Mouse (Mus musculus): Measurements from ENCODE around the gene Rhobtb1.

Rhobtb1 gene

GRCm38 (mm10) chr10:69163216-69163615 lies 12.0 kb downstream of the Rhobtb1 start:
- DNase-seq (ENCODE audit: low spot score in 2 of 2), result no peak

DNA sequence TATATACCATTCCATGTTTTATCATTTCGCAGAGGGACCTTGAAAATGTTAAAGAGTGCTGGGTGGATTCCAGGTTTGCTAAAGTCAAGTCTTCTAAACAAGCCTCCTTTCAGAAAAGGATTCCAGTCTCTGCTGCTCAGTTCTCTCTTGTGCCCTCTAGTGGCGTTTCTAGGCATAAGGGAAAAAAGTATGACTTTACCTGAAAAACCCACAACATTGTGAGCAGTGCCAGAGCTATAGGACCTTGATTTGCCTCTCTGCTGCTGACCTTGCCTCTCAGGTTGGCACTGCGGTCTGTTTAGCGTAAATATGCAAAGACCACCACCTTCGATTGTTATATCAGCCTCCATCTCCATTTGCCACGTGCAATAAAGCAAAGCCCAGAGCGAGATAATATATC lies 13.9 kb downstream of the Rhobtb1 start:
- peak in 1 of 2 experiments; percentile 6 for DNase-seq (ENCODE audit: low spot score in 2 of 2)

- no peak for DNase-seq (ENCODE audit: low spot score in 2 of 2)
Observed at GRCm38 (mm10) chr10:69165847-69166246, 14.6 kb downstream of the Rhobtb1 start.

- no peak for DNase-seq (ENCODE audit: low spot score in 2 of 2)
Observed at GRCm38 (mm10) chr10:69166514-69166913, 15.3 kb downstream of the Rhobtb1 start.

DNA sequence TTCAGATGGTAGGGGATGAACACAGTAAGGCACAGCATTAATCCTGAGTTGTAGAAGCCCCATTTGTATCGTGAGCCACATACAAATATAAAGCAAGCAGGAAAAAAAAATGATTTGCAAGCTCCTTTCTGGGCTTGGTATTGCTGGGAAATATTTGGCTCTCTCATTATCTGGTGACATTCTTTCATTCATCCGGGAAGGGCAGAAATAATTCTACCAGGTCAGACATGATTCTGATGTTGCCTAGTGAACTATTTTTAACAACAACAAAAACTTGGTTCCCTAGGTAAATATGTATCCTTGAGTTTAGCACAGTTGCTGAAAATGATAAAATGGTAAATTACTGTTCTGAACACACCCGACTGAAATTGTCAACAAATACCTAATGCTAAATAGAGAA lies 21.2 kb downstream of the Rhobtb1 start:
- no peak for DNase-seq (ENCODE audit: low spot score in 2 of 2)

DNA sequence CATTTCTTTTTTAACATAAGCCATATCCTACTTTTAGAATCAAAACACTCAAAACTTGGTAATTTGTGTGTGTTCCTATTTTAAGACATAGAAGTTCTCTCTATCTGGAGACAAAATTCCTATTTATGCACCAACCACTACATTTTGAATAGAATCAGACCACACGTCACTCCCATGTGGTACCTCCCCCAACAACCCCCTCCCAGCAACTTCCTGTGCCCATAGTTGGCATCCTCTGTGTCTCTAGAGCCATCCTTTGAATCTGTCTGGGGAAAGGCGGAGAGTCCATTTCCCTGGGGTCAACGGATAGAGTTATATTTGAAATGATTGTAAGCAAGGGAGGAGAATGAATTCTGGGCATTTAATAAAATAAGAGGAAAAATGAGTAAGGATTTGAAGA lies 24.9 kb downstream of the Rhobtb1 start:
- DNase-seq (ENCODE audit: low spot score in 2 of 2), result no peak

DNA sequence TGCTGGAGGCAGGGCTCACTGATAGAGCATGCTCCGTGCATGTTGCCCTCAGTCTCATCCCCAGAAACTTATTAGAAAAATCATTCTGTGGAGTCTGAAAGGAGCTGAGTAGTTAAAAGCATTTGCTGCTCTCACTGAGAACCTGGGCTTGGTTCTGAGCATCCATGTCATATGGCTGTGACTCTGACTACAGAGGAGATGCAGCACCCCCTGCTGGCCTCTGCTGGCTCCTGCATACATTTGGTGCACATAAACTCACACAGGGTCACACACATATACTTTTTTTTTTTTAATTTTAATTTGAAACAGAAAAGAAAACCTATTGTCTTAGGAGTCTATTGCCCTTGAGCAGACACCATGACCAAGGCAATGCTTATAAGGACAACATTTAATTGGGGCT lies 28.1 kb downstream of the Rhobtb1 start:
- DNase-seq (ENCODE audit: low spot score in 2 of 2), result no peak

DNA sequence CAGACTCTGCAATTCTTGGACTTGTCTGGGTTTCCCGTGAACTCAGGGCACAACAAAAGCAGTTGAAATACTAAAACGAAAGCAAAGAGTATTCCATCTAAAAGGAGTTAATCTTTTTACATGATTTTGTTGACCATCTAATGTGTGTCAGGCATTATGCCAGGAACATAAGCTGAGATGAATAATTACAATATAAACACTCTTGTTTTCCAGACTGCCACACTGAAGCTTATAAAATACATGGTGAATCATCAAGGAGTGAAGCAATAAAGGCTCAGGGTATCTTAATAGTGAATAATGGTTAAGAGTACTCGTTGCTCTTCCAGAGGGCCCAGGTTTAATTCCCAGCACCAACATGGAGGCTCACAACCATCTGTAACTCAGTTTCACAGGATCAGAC lies 29.8 kb downstream of the Rhobtb1 start:
- no peak for DNase-seq (ENCODE audit: low spot score in 2 of 2)

DNA sequence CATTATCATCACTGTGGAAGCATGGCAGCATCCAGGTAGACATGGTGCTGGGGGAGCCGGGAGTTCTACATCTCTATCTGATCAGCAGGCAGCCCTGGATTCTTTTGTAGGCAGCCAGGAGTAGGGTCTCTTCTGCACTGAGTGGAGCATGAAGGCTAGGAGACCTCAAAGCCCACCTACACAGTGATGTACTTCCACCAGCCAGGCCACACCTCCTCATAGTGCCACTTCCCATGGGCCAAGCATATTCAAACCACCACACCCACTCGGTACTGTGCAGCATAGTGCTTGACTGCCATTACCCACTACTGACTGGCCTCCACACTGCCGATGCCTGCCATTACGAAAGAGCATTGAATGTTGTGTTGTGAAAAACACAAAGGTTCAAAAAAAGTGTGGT lies 33.7 kb downstream of the Rhobtb1 start:
- DNase-seq (ENCODE audit: low spot score in 2 of 2), result no peak

GRCm38 (mm10) chr10:69185431-69185830 lies 34.2 kb downstream of the Rhobtb1 start:
- no peak for DNase-seq (ENCODE audit: low spot score in 2 of 2)

- peak; percentile 34 to 56 for DNase-seq (ENCODE audit: low spot score in 2 of 2)
Observed at GRCm38 (mm10) chr10:69185894-69186893, 35.0 kb downstream of the Rhobtb1 start.

- DNase-seq (ENCODE audit: low spot score in 2 of 2), result no peak
Observed at GRCm38 (mm10) chr10:69187773-69188443, 36.7 kb downstream of the Rhobtb1 start.

DNA sequence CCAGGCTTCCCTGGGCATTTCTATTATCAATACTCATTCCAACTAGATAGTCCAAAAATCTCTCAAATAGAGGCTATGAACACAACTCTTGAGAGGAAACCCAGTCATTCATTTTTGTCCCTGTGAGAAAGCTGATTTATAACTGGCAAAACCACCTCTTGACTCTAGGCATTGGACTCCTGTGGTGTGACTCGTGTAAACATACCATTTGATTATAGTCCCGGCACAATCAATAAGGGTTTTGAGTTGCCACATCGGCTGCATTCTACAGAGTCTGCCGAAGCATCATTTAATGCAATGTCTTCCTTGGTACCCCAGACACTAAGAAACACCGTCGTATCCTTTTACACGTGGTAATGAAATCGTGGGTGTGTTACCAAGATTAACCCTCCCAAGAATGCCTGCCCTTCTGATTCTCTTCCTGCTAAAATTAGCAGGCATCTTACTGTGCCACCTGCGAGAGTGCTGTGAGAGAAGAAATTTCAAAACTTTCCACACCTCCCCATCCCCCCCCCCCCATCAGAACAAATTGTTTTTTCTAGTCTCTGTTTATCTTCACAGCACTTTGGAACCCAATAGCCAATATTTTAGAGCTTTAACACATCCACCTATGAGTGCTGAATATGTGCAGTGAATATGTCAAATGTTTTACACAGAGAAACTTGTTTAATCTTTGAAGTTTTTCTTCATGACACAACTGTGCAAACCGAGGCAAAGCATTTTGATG lies 39.4 kb downstream of the Rhobtb1 start:
- no peak for DNase-seq (ENCODE audit: low spot score in 2 of 2)

DNA sequence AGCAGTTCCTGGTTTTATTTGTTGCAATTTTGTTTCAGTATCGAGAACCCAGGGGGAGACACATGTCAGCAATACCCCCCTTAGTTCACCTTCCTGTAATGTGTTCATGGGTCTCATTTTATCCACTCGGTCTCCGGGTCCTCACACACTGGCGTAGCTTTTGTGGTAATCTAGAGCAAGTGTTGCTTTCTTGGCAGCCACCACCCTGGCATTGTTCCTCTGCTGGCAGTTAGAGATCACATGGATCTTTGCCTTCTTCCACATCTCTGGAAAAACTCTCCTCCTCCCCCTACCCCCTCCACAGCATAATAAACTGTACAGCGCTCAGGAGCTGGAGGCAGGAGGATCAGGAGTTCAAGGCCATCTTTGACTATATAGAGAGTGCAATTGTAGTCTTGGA lies 41.0 kb downstream of the Rhobtb1 start:
- DNase-seq (ENCODE audit: low spot score in 2 of 2), result no peak

DNA sequence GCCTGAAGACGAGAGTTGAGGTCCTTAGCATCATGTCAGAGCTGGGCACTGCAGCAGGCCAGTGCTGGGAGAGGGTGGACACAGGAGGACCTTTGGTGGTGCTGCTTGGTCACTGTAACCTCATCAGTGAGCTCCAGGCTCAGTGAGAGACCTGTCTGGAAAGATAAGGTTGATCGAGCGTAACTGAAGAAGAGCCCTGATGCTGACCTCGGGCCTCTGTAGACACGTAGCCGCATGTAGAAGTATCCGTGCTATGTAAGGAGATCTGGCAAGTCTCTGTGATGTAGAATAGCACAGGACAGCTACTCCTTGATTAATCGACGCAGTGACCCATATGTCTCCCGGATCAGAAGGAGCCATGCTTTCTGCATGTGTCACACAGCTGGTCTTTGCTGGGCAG lies 42.5 kb downstream of the Rhobtb1 start:
- no peak for DNase-seq (ENCODE audit: low spot score in 2 of 2)

DNA sequence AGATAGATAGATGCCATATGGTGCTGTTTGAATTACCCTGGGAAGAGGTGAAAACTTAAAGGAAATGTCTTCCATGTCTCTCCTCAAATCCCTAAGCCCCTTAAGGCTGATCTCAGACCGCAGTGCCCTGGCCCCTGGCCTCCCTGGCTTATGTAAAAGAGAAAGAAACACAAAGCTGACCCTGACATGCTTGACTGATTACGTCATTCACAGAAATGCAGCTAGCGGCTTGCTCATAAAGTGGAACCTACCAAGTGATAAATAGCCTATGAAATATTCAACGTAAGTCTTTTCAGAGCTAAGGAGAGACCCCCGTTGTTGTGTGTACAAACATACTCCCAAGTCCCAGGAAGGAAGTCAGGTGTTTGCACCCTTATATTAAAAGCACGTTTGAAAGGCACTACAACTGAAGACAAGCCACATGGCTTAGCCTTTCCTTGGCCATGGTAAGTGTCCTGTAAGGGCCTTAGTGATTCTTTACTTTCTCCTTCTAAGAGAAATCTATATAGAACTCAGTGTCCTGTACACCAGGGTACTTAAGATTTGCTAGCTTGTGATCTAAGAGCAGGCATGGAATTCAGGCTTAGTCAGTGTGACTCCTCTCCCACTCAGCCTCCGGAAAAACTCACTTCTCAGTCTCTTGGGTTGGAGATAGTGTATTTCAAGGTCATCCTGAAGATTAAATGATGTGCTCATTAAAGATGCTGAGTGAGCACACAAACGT lies 53.6 kb downstream of the Rhobtb1 start:
- no peak for DNase-seq (ENCODE audit: low spot score in 2 of 2)

DNA sequence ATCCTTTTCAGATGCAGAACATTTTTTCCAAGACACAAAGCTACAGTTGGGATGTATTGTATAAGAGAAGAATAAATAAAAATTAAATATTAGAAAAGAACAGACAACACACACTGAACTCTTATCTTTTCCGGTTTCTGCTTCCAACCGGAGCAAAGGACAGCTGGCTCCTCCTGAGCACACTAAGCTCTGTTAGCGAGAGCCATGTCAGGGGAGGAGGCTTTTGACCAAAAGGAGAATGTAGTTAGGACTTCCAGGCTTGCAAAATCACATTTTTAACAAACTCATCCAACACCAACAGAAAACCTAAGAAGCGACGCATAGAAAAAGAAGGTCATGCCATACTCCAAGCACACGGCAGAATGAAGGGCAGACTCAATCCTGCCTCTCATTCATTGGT lies 54.8 kb downstream of the Rhobtb1 start:
- no peak for DNase-seq (ENCODE audit: low spot score in 2 of 2)

- DNase-seq (ENCODE audit: low spot score in 2 of 2), result no peak
Observed at GRCm38 (mm10) chr10:69207481-69207880, 56.2 kb downstream of the Rhobtb1 start.

DNA sequence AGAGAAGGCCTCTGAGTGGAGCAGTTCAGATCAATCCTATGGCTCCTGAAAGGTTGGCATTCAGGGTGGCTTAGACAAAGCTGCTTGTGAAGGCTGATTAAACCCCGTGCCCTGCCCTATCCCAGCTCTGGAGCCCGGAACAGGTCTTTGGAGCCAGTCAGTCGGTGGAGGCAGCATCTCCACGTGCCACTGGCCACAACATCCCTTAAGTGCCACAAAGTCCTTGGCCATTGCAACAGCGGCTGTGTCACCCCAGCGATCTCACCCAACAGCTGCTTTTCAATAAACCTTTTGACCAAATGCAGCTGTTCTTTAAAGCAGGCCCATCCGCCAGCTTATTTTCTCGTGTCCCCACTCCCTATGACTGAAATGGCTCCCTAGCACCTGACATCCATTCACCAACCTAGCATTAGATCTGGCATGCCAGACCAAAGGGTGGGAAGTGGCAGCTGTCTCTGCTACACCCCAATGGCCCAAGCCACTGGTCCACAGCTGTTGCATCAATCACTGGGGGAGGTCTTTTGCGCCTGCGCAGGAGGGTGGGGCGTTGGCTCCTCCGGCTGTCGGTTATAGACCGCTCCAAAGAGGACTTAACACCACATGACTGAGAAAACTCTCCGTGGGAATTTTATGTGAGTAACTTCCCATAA lies 56.9 kb downstream of the Rhobtb1 start:
- DNase-seq (ENCODE audit: low spot score in 2 of 2), result no peak

DNA sequence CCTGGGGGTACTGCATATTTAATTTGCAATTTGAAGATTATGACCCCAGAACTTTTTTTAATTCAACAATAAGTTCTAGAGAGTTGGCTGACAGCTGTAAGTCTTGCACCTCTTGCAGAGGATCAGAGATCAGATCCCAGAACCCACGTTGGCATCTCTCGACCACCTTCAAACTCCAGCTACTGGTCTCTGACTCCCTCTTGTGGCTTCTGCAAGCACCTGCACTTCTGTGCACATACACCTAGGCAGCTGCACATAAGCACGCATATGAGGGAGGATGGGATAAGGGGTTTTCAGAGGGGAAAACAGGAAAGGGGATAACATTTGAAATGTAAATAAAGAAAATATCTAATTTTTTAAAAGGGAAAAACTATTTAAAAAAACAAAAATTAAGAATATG lies 57.5 kb downstream of the Rhobtb1 start:
- DNase-seq (ENCODE audit: low spot score in 2 of 2), result no peak

GRCm38 (mm10) chr10:69210006-69210405 lies 58.8 kb downstream of the Rhobtb1 start:
- no peak for DNase-seq (ENCODE audit: low spot score in 2 of 2)

Measured in natural killer cell, adult 2 months (primary cell).